Mouse (Mus musculus): ENCODE data around the gene Atp13a4. TPM values are rescaled to one million over a fixed set of nuclear protein-coding genes. Genes with fewer than 3 reads are reported as not detected.

Atp13a4 gene
- total RNA-seq (2021): 1 to 10 TPM; 3.1 to 3.7 TPM

- no peak for DNase-seq
- intact Hi-C loops (cut with DNase I): no loop called here
Observed at GRCm38 (mm10) chr16:29544829-29545228, at the start of gene Atp13a4. Gene Atp13a4 (minus strand): TSS chr16:29544864.

- intact Hi-C loops (cut with DNase I): no loop called here
- no peak for DNase-seq
Observed at GRCm38 (mm10) chr16:29592171-29592570, 47.5 kb upstream of the Atp13a4 start.

GRCm38 (mm10) chr16:29579787-29580176 lies 35.1 kb upstream of the Atp13a4 start:
- no peak for DNase-seq
- intact Hi-C loops (cut with DNase I): loop anchor here (5.0 kb wide), 2 partner anchors 737 to 987 kb away; no protein-coding TSS in a partner anchor

GRCm38 (mm10) chr16:29579167-29579786 lies 34.6 kb upstream of the Atp13a4 start, which contains the start of gene Opa1:
Gene Opa1 (plus strand): TSS chr16:29579334.
- peak; percentile 96 for DNase-seq
- intact Hi-C loops (cut with DNase I): loop anchor here (5.0 kb wide), 2 partner anchors 737 to 987 kb away; no protein-coding TSS in a partner anchor

GRCm38 (mm10) chr16:29575620-29576019 lies 31.0 kb upstream of the Atp13a4 start:
- DNase-seq: peak; percentile 33

GRCm38 (mm10) chr16:29574013-29574412 lies 29.3 kb upstream of the Atp13a4 start:
- no peak for DNase-seq
- intact Hi-C loops (cut with DNase I): no loop called here

More at GRCm38 (mm10) chr16:29575620-29576019, 31.0 kb upstream of the Atp13a4 start:
- intact Hi-C loops (cut with DNase I): loop anchor here (5.0 kb wide), 2 partner anchors 733 to 983 kb away; no protein-coding TSS in a partner anchor

GRCm38 (mm10) chr16:29560869-29561268 lies 16.2 kb upstream of the Atp13a4 start:
- intact Hi-C loops (cut with DNase I): loop anchor here (2.0 to 10.0 kb wide), 4 partner anchors 106 to 969 kb away; partner anchors contain the start of gene Mb21d2
- DNase-seq: peak; percentile 42

GRCm38 (mm10) chr16:29560454-29560853 lies 15.8 kb upstream of the Atp13a4 start:
- intact Hi-C loops (cut with DNase I): loop anchor here (2.0 to 10.0 kb wide), 4 partner anchors 106 to 968 kb away; partner anchors contain the start of gene Mb21d2
- no peak for DNase-seq

GRCm38 (mm10) chr16:29559667-29560066 lies 15.0 kb upstream of the Atp13a4 start:
- DNase-seq: no peak
- intact Hi-C loops (cut with DNase I): loop anchor here (2.0 to 10.0 kb wide), 4 partner anchors 105 to 967 kb away; partner anchors contain the start of gene Mb21d2

- DNase-seq: peak; percentile 17
- intact Hi-C loops (cut with DNase I): no loop called here
Observed at GRCm38 (mm10) chr16:29541261-29541683, 3.4 kb downstream of the Atp13a4 start.

GRCm38 (mm10) chr16:29539906-29540305 lies 4.8 kb downstream of the Atp13a4 start:
- intact Hi-C loops (cut with DNase I): no loop called here
- DNase-seq: no peak

- intact Hi-C loops (cut with DNase I): no loop called here
- DNase-seq: peak; percentile 45
Observed at GRCm38 (mm10) chr16:29536411-29537204, 8.1 kb downstream of the Atp13a4 start.

- intact Hi-C loops (cut with DNase I): no loop called here
- no peak for DNase-seq
Observed at GRCm38 (mm10) chr16:29535866-29536265, 8.8 kb downstream of the Atp13a4 start.

- DNase-seq: no peak
- intact Hi-C loops (cut with DNase I): no loop called here
Observed at GRCm38 (mm10) chr16:29533641-29534040, 11.0 kb downstream of the Atp13a4 start.

GRCm38 (mm10) chr16:29527085-29527484 lies 17.6 kb downstream of the Atp13a4 start:
- DNase-seq: no peak
- intact Hi-C loops (cut with DNase I): no loop called here

GRCm38 (mm10) chr16:29526585-29526984 lies 18.1 kb downstream of the Atp13a4 start:
- DNase-seq: no peak
- intact Hi-C loops (cut with DNase I): no loop called here

- DNase-seq: no peak
- intact Hi-C loops (cut with DNase I): no loop called here
Observed at GRCm38 (mm10) chr16:29512495-29512894, 32.2 kb downstream of the Atp13a4 start.

- intact Hi-C loops (cut with DNase I): no loop called here
- no peak for DNase-seq
Observed at GRCm38 (mm10) chr16:29510743-29511142, 33.9 kb downstream of the Atp13a4 start.

GRCm38 (mm10) chr16:29509881-29510280 lies 34.8 kb downstream of the Atp13a4 start:
- intact Hi-C loops (cut with DNase I): no loop called here
- DNase-seq: no peak

- DNase-seq: peak; percentile 5
- intact Hi-C loops (cut with DNase I): no loop called here
Observed at GRCm38 (mm10) chr16:29504671-29505070, 40.0 kb downstream of the Atp13a4 start.

- DNase-seq: no peak
- intact Hi-C loops (cut with DNase I): no loop called here
Observed at GRCm38 (mm10) chr16:29504198-29504597, 40.5 kb downstream of the Atp13a4 start.

Data from left cerebral cortex, postnatal 4 days (tissue).